Mouse (Mus musculus) CH12.LX (cell line): ENCODE data around the gene Epb41.

Experiments
- CTCF ChIP-seq, 2 experiments: IDR thresholded peaks in 1 of 2; conservative IDR thresholded peaks in 1 of 2; 2 replicates each; pipeline ENCODE4 v1.5.1; 2011 to 2012; ENCODE audit warnings: low read depth in 2 of 2, low read length in 2 of 2, improper control_type of control experiment in 1 of 2, inconsistent platforms in 1 of 2, mild to moderate bottlenecking in 1 of 2, moderate library complexity in 1 of 2
- E2F4 ChIP-seq: IDR thresholded peaks from 2 replicates; pipeline ENCODE4 v1.6.1; 2011; ENCODE audit warnings: low read depth, low read length, improper control_type of control experiment; ENCODE audit not compliant: insufficient replicate concordance
- HCFC1 ChIP-seq: IDR thresholded peaks from 2 replicates; pipeline ENCODE4 v1.6.1; 2012; ENCODE audit warnings: low read depth, mild to moderate bottlenecking, inconsistent platforms, low read length, improper control_type of control experiment
- KAT2A ChIP-seq: IDR thresholded peaks from 2 replicates; pipeline ENCODE4 v1.6.1; 2012; ENCODE audit warnings: low read length, improper control_type of control experiment, inconsistent platforms; ENCODE audit not compliant: insufficient replicate concordance
- NRF1 ChIP-seq: IDR thresholded peaks from 2 replicates; pipeline ENCODE4 v1.6.1; 2014; ENCODE audit warnings: low read depth, mild to moderate bottlenecking, inconsistent platforms, low read length, improper control_type of control experiment, moderate library complexity
- POLR2A ChIP-seq: IDR thresholded peaks from 2 replicates; pipeline ENCODE4 v1.6.1; 2011; ENCODE audit warnings: low read depth, mild to moderate bottlenecking, improper control_type of control experiment, low read length
- POLR2AphosphoS2 ChIP-seq: IDR thresholded peaks from 2 replicates; pipeline ENCODE4 v1.6.1; 2011; ENCODE audit warnings: low read depth, low read length, improper control_type of control experiment
- RCOR1 ChIP-seq: conservative IDR thresholded peaks from 2 replicates; pipeline ENCODE4 v1.6.1; 2012; ENCODE audit warnings: low read depth, mild to moderate bottlenecking, inconsistent platforms, low read length, improper control_type of control experiment
- USF1 ChIP-seq: IDR thresholded peaks from 2 replicates; pipeline ENCODE4 v1.6.1; 2014; ENCODE audit warnings: low read depth, mild to moderate bottlenecking, inconsistent platforms, low read length, improper control_type of control experiment
- USF2 ChIP-seq: conservative IDR thresholded peaks from 2 replicates; pipeline ENCODE4 v1.6.1; 2011; ENCODE audit warnings: low read depth, low read length, improper control_type of control experiment
- ZC3H11A ChIP-seq: IDR thresholded peaks from 2 replicates; pipeline ENCODE4 v1.6.1; 2012; ENCODE audit warnings: low read depth, mild to moderate bottlenecking, inconsistent platforms, low read length, improper control_type of control experiment
- ZKSCAN1 ChIP-seq: IDR thresholded peaks from 2 replicates; pipeline ENCODE4 v1.6.1; 2012; ENCODE audit warnings: low read depth, inconsistent platforms, low read length, improper control_type of control experiment, borderline replicate concordance
- ZNF384 ChIP-seq: IDR thresholded peaks from 2 replicates; pipeline ENCODE4 v1.6.1; 2012; ENCODE audit warnings: low read depth, low read length, improper control_type of control experiment, inconsistent platforms

GRCm38 (mm10) chr4:131916425-131916824 lies 158.7 kb downstream of the Epb41 start:
- TF ChIP-seq ZC3H11A (no peak), CTCF (conservative IDR thresholded peaks at IDR 0.05 in 1 of 2, IDR thresholded peaks at IDR 0.05 in 1 of 2; ENCODE audit: low read depth in 2 of 2, low read length in 2 of 2) (peak; percentile 77 to 80), E2F4 (no peak), KAT2A (no peak), POLR2A (no peak), NRF1 (no peak), ZKSCAN1 (no peak), USF1 (peak; percentile 52), ZNF384 (no peak), RCOR1 (no peak), HCFC1 (no peak), POLR2AphosphoS2 (no peak), USF2 (peak; percentile 38; the same call in 1 of the 2 replicates)
